Mouse (Mus musculus) MEL (cell line): ENCODE results near the gene Gpr174.

Experiments used
- CHD2 ChIP-seq: IDR thresholded peaks from 2 replicates; pipeline ENCODE4 v1.6.1; 2011; ENCODE audit warnings: low read length, improper control_type of control experiment
- CTCF ChIP-seq, 3 experiments: IDR thresholded peaks in 2 of 3; conservative IDR thresholded peaks in 1 of 3; 2 replicates each; pipeline ENCODE4 v1.5.1; 2011 to 2012; ENCODE audit warnings: low read length in 3 of 3, low read depth in 2 of 3, mild to moderate bottlenecking in 2 of 3, improper control_type of control experiment in 1 of 3, inconsistent platforms in 1 of 3, mixed read lengths in 1 of 3, moderate library complexity in 1 of 3; ENCODE audit not compliant: control insufficient read depth in 1 of 3, insufficient read depth in 1 of 3, poor library complexity in 1 of 3, severe bottlenecking in 1 of 3
- E2F4 ChIP-seq: IDR thresholded peaks from 2 replicates; pipeline ENCODE4 v1.6.1; 2011; ENCODE audit warnings: low read depth, low read length, improper control_type of control experiment, borderline replicate concordance
- ELF1 ChIP-seq: IDR thresholded peaks from 2 replicates; pipeline ENCODE4 v1.6.1; 2014; ENCODE audit warnings: low read depth, mild to moderate bottlenecking, inconsistent platforms, low read length, improper control_type of control experiment, moderate library complexity
- JUND ChIP-seq: IDR thresholded peaks from 2 replicates; pipeline ENCODE4 v1.6.1; 2011; ENCODE audit warnings: low read depth, mild to moderate bottlenecking, improper control_type of control experiment, low read length
- POLR2A ChIP-seq, 2 experiments: IDR thresholded peaks; 2 replicates each; pipeline ENCODE4 v1.6.1; 2011 to 2012; ENCODE audit warnings: low read length in 2 of 2, mild to moderate bottlenecking in 2 of 2, control low read depth in 1 of 2, improper control_type of control experiment in 1 of 2, low read depth in 1 of 2, moderate library complexity in 1 of 2; ENCODE audit not compliant: control insufficient read depth in 1 of 2, insufficient read depth in 1 of 2, poor library complexity in 1 of 2
- POLR2AphosphoS2 ChIP-seq: IDR thresholded peaks from 2 replicates; pipeline ENCODE4 v1.6.1; 2011; ENCODE audit warnings: low read length, improper control_type of control experiment
- ZNF384 ChIP-seq: IDR thresholded peaks from 2 replicates; pipeline ENCODE4 v1.6.1; 2012; ENCODE audit warnings: low read depth, mild to moderate bottlenecking, inconsistent platforms, low read length, improper control_type of control experiment

- TF ChIP-seq CHD2 (no peak), CTCF (IDR thresholded peaks at IDR 0.05 in 2 of 3, conservative IDR thresholded peaks at IDR 0.05 in 1 of 3; ENCODE audit: control insufficient read depth in 1 of 3, insufficient read depth in 1 of 3, low read depth in 2 of 3, low read length in 3 of 3, poor library complexity in 1 of 3, severe bottlenecking in 1 of 3) (no peak), POLR2A (IDR thresholded peaks at IDR 0.05; ENCODE audit: control insufficient read depth in 1 of 2, insufficient read depth in 1 of 2, low read depth in 1 of 2, low read length in 2 of 2, poor library complexity in 1 of 2) (no peak), E2F4 (no peak), JUND (no peak), POLR2AphosphoS2 (no peak), ZNF384 (no peak), ELF1 (no peak)
Observed at GRCm38 (mm10) chrX:107329849-107330248, 74.2 kb downstream of the Gpr174 start.
